9 mouse cellular contexts compared by ENCODE assay signal in the genomic region with DNA sequence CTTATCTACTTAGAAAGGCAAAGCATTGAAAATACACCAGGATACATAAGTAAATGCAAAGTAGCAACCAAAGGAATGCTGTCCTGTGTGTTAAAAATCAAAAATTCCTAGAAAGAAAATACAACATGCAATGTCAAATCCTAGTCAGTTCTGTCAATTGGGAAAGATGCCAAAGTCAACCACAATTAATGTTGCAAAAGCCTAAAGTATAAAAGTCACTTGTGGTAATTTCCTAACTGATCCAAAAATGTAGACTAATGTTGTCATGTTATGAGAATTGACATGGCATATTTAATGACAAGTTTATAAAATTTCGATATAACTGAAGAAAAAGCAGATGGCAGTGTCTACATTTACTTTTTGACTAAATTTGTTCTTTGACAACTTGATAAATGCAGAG.
"Had no signal": no experiment of that assay in that cellular context is flagged by ENCODE, and none has a peak within 500 bp of the region (broad histone marks: within the 10 kb centered on the region; RNA-seq: fewer than 3 reads in every experiment).

No protein-coding gene starts in this region.

- H3K4me2 ChIP-seq: kidney, embryonic 15.5 days; liver, embryonic 13.5 days; midbrain, embryonic 13.5 days had no signal

- H3K27me3 ChIP-seq: kidney, embryonic 15.5 days; liver, embryonic 13.5 days; midbrain, embryonic 13.5 days had no signal

- H3K4me3 ChIP-seq: kidney, embryonic 15.5 days; limb, embryonic 10.5 days; liver, embryonic 13.5 days; midbrain, embryonic 13.5 days had no signal

- H3K9ac ChIP-seq: kidney, embryonic 15.5 days; liver, embryonic 13.5 days; liver, postnatal 0 days; midbrain, embryonic 13.5 days had no signal

- DNase-seq: kidney, postnatal 14 days; liver, embryonic 13.5 days; liver, postnatal 0 days; lung, postnatal 36 days; right cerebral cortex, postnatal 14 days; thymus, postnatal 36 days had no signal

- H3K36me3 ChIP-seq: kidney, embryonic 15.5 days; limb, embryonic 10.5 days; liver, embryonic 13.5 days; midbrain, embryonic 13.5 days had no signal

- ATAC-seq: liver, postnatal 0 days; midbrain, embryonic 13.5 days had no signal

- H3K9me3 ChIP-seq: kidney, embryonic 15.5 days; limb, embryonic 10.5 days; midbrain, embryonic 13.5 days had no signal

- H3K27ac ChIP-seq: kidney, embryonic 15.5 days; limb, embryonic 10.5 days; liver, embryonic 13.5 days; midbrain, embryonic 13.5 days had no signal

- H3K4me1 ChIP-seq: kidney, embryonic 15.5 days; limb, embryonic 10.5 days; liver, embryonic 13.5 days; midbrain, embryonic 13.5 days had no signal
